Mouse (Mus musculus) forebrain, embryonic 16.5 days (tissue): ENCODE measurements at regions not wholly inside any gene's neighbourhood (a gene's known extent, or its start where the extent isn't known, plus 50 kb on each side); places are given as distances from the start of the nearest gene placed in this dataset.

Experiments
- ATAC-seq: fragments of 200-750 bp; cut with Nextera tagmentation; 2 replicates; pipeline ENCODE4 v1.8.0; 2017; ENCODE audit warnings: mild to moderate bottlenecking, moderate library complexity
- H3K27ac ChIP-seq: fragments of 300-500 bp; sonication (generic); 2 replicates; pipeline ENCODE4 v1.5.1; 2014; ENCODE audit warnings: low read length, control low read depth
- H3K27me3 ChIP-seq: fragments of 300-500 bp; sonication (generic); replicated peaks from 2 replicates; pipeline ENCODE4 v1.6.1; 2014; ENCODE audit warnings: low read length; ENCODE audit not compliant: control insufficient read depth, insufficient read depth
- H3K36me3 ChIP-seq: fragments of 300-500 bp; sonication (generic); 2 replicates; pipeline ENCODE4 v1.6.1; 2014; ENCODE audit not compliant: control insufficient read depth, insufficient read depth
- H3K4me1 ChIP-seq: fragments of 300-500 bp; sonication (generic); replicated peaks from 2 replicates; pipeline ENCODE4 v1.6.1; 2014; ENCODE audit warnings: low read length; ENCODE audit not compliant: control insufficient read depth, insufficient read depth
- H3K4me2 ChIP-seq: fragments of 300-500 bp; sonication (generic); 2 replicates; pipeline ENCODE4 v1.6.1; 2014; ENCODE audit warnings: mild to moderate bottlenecking, low read length, control low read depth
- H3K4me3 ChIP-seq: fragments of 300-500 bp; sonication (generic); replicated peaks from 2 replicates; pipeline ENCODE4 v1.5.1; 2014; ENCODE audit warnings: mild to moderate bottlenecking, low read length, control low read depth
- H3K9ac ChIP-seq: fragments of 300-500 bp; sonication (generic); replicated peaks from 2 replicates; pipeline ENCODE4 v1.6.1; 2014; ENCODE audit warnings: low read depth, low read length, control low read depth
- H3K9me3 ChIP-seq: fragments of 300-500 bp; sonication (generic); 2 replicates; pipeline ENCODE4 v1.6.1; 2016; ENCODE audit warnings: low read length; ENCODE audit not compliant: control insufficient read depth
- WGBS: fragments of 180-500 bp; shearing (Covaris S2); extraction: QIAGEN DNeasy Blood & Tissue Kit; methylation state at CpG from one replicate; pipeline ENCODE4 v1.1.7; 2014; 5-methylcytosine and 5-hydroxymethylcytosine counted together

DNA sequence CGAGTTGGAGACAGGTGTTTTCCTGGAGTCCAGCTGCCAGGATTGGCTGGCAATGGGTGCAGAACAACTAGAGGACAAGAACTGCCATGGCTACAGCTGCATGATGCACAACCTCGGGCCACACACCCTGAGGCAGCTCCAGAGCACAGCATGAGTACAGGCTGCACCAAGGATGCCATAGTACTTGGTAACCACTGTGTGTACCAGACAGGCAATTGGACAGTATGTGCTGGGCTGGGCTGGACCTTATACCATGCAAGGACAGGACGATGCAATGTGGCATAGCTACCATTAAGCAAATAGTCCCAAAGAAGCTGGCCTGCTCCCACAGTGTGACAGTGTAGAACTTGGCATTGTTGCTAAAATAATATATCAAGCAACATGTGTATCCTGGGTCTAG lies 54.6 kb upstream of the Cp start:
- Histone ChIP-seq H3K4me3 (no peak overlapping the region), H3K9me3 (no peaks in the 10 kb centered on the region), H3K4me2 (no peak overlapping the region), H3K9ac (no peak overlapping the region), H3K27me3 (no peaks in the 10 kb centered on the region), H3K36me3 (no peaks in the 10 kb centered on the region), H3K4me1 (peaks cover 4% of the 10 kb centered on the region; the same call in 1 of the 2 replicates), H3K27ac (no peak overlapping the region)
- ATAC-seq: 0 out of 2 replicates have a peak, but pooled peaks have one; percentile 29
- WGBS: 92% methylated on average over 3 of the region's 3 CpGs

DNA sequence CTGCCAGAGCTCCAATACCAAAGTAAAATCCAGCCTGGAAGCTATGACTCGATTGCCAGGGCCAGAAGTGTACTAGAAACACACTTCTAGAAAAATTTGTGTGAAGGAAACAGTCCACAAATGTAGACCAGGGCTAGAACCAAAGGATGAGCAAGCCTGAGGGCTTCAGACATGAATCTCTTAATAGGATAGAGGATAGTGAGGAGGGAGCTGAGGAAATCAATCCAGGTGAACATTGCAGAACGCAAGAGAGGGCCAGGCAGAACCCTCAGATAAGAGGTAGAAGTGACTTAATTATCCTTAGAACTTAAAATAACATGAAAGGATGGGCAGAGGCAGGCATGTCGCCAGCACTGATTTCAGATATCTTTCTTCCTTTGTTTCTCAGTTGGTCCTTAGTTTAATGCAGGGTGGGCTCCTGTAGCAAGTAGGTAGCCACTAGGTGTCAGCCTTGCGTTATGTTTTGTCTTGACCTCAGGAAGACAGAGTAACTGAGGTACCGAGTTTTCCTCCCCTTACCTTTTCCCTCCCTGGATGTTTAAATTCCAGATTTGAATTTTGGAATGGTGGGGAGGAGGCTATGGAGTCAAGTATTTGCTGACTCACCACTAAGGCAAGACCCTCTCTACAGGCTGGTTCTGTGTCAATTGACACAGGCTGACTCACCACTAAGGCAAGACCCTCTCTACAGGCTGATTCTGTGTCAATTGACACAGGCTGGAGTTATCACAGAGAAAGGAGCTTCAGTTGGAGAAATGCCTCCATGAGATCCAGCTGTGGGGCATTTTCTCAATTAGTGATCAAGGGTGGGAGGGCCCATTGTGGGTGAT lies 52.2 kb upstream of the Cp start:
- ATAC-seq: peak; percentile 89
- H3K36me3 ChIP-seq: no peaks in the 10 kb centered on the region

More for the DNA sequence above, 52.2 kb upstream of the Cp start:
- no peak overlapping the region for H3K27ac ChIP-seq
- no peak overlapping the region for H3K4me2 ChIP-seq
- H3K4me1 ChIP-seq: no peaks in the 10 kb centered on the region
- WGBS: 28% methylated on average over 5 of the region's 5 CpGs
- no peaks in the 10 kb centered on the region for H3K27me3 ChIP-seq
- no peak overlapping the region for H3K4me3 ChIP-seq
- H3K9me3 ChIP-seq: no peaks in the 10 kb centered on the region
- H3K9ac ChIP-seq: no peak overlapping the region
